Mouse (Mus musculus): Measurements from ENCODE around the gene BC030867.

Gene BC030867

GRCm38 (mm10) chr11:102290141-102290540 is 41.5 kb downstream of the BC030867 start:
- no peak for TF ChIP-seq GATA4 (IDR thresholded peaks at IDR 0.05; ENCODE audit: insufficient replicate concordance, low read length)

- no peak for TF ChIP-seq GATA4 (IDR thresholded peaks at IDR 0.05; ENCODE audit: insufficient replicate concordance, low read length)
Observed at GRCm38 (mm10) chr11:102291051-102291535, 42.4 kb downstream of the BC030867 start.

- TF ChIP-seq GATA4 (IDR thresholded peaks at IDR 0.05; ENCODE audit: insufficient replicate concordance, low read length) = no peak
Observed at GRCm38 (mm10) chr11:102293971-102294370, 45.3 kb downstream of the BC030867 start.

GRCm38 (mm10) chr11:102294416-102294815 is 45.7 kb downstream of the BC030867 start:
- TF ChIP-seq GATA4 (IDR thresholded peaks at IDR 0.05; ENCODE audit: insufficient replicate concordance, low read length) = no peak

- no peak for TF ChIP-seq GATA4 (IDR thresholded peaks at IDR 0.05; ENCODE audit: insufficient replicate concordance, low read length)
Observed at GRCm38 (mm10) chr11:102294887-102295597, 46.4 kb downstream of the BC030867 start.

GRCm38 (mm10) chr11:102295598-102296471 is 47.2 kb downstream of the BC030867 start:
- no peak for TF ChIP-seq GATA4 (IDR thresholded peaks at IDR 0.05; ENCODE audit: insufficient replicate concordance, low read length)

- no peak; the same call in 1 of the 2 replicates for TF ChIP-seq GATA4 (IDR thresholded peaks at IDR 0.05; ENCODE audit: insufficient replicate concordance, low read length)
Observed at GRCm38 (mm10) chr11:102296491-102297472, 48.1 kb downstream of the BC030867 start, which contains the start of gene Atxn7l3. Gene Atxn7l3, minus strand, starts transcription at chr11:102296631.

GRCm38 (mm10) chr11:102297577-102298556 is 49.2 kb downstream of the BC030867 start:
- no peak for TF ChIP-seq GATA4 (IDR thresholded peaks at IDR 0.05; ENCODE audit: insufficient replicate concordance, low read length)

GRCm38 (mm10) chr11:102299839-102300238 is 51.2 kb downstream of the BC030867 start:
- TF ChIP-seq GATA4 (IDR thresholded peaks at IDR 0.05; ENCODE audit: insufficient replicate concordance, low read length) = no peak

- TF ChIP-seq GATA4 (IDR thresholded peaks at IDR 0.05; ENCODE audit: insufficient replicate concordance, low read length) = no peak
Observed at GRCm38 (mm10) chr11:102304141-102304540, 55.5 kb downstream of the BC030867 start.

- no peak for TF ChIP-seq GATA4 (IDR thresholded peaks at IDR 0.05; ENCODE audit: insufficient replicate concordance, low read length)
Observed at GRCm38 (mm10) chr11:102305359-102305758, 56.7 kb downstream of the BC030867 start.

- no peak for TF ChIP-seq GATA4 (IDR thresholded peaks at IDR 0.05; ENCODE audit: insufficient replicate concordance, low read length)
Observed at GRCm38 (mm10) chr11:102308104-102308503, 59.4 kb downstream of the BC030867 start.

GRCm38 (mm10) chr11:102308979-102309378 is 60.3 kb downstream of the BC030867 start:
- no peak for TF ChIP-seq GATA4 (IDR thresholded peaks at IDR 0.05; ENCODE audit: insufficient replicate concordance, low read length)

All from liver, adult (tissue).